Mouse (Mus musculus): ENCODE results near the gene Hba-a1. TPM values are rescaled to one million over a fixed set of nuclear protein-coding genes. Genes with fewer than 3 reads are reported as not detected.
A peak's percentile ranks its signal among the peaks of the same experiment; 100 is the strongest.
"Not testable (repeated sequence)": the region's sequence is repeated elsewhere in the genome, so short reads cannot be mapped to it uniquely, and the experiment has no call there.

Hba-a1 gene
- total RNA-seq, 1 experiment from 2014 or later: 14.3 TPM

DNA sequence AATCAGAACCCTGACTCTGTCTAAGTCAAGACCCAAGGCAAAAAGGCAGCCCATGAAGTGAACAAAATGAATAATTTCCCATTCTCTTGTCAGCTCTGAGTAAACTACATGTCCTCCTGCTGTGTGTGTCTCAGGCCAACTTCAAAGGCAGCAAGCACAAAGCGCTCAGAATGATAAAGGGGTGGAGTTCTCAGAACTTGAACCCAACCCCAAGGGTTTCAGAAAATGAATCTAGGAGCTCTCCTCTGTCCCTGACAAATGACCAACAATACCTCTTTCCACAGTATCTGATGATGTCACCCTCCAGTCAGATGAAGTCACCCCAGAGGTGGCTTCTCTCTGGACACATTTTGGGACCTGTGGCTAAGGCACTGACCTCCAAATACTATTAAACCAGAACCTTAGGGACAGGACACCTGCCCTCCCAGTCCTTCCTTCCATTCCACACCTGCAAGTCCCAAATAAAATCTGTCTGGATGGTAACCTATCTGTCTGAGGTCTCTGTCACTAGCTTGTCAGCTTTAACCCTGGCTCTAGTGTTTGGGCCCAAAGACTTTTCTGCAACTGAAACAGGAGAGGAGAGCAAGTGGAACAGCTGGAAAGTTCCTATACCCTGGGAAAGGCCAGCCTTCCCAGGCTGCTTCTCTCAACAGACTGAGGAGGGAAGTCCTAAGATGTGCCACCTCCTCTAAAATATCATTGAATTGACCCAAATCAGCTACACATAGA is 1.7 kb upstream of the Hba-a1 start:
- ATAC-seq (replicated peaks in 1 of 2; ENCODE audit: insufficient read depth in 1 of 2, low FRiP score in 2 of 2, low TSS enrichment in 1 of 2, low read depth in 1 of 2, poor library complexity in 2 of 2, severe bottlenecking in 2 of 2): no peak

- not testable (repeated sequence) for ATAC-seq (replicated peaks in 1 of 2; ENCODE audit: insufficient read depth in 1 of 2, low FRiP score in 2 of 2, low TSS enrichment in 1 of 2, low read depth in 1 of 2, poor library complexity in 2 of 2, severe bottlenecking in 2 of 2)
Measured at GRCm38 (mm10) chr11:32284582-32284981, 1.3 kb downstream of the Hba-a1 start.

GRCm38 (mm10) chr11:32285031-32285775 is 1.9 kb downstream of the Hba-a1 start:
- ATAC-seq (replicated peaks in 1 of 2; ENCODE audit: insufficient read depth in 1 of 2, low FRiP score in 2 of 2, low TSS enrichment in 1 of 2, low read depth in 1 of 2, poor library complexity in 2 of 2, severe bottlenecking in 2 of 2): no peak

DNA sequence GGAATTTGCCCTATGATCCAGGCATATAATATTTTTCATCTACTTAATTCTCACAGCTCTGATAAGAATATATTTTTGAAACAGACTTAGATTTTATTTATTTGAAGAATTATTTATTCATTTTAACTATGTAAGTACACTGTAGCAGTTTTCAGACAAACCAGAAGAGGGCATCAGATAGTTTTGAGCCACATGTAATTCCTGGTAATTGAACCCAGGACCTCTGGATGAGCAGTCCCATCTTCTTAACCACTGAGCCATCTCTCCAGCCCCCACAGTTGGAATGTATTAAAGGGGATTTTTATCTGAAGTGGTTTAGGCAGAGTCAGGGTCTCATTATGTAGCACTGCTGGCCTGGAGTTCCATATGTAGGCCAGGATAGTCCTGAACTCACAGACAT is 2.6 kb downstream of the Hba-a1 start:
- not testable (repeated sequence) for ATAC-seq (replicated peaks in 1 of 2; ENCODE audit: insufficient read depth in 1 of 2, low FRiP score in 2 of 2, low TSS enrichment in 1 of 2, low read depth in 1 of 2, poor library complexity in 2 of 2, severe bottlenecking in 2 of 2)

- peak; percentile 72 to 78 for ATAC-seq (replicated peaks in 1 of 2; ENCODE audit: insufficient read depth in 1 of 2, low FRiP score in 2 of 2, low TSS enrichment in 1 of 2, low read depth in 1 of 2, poor library complexity in 2 of 2, severe bottlenecking in 2 of 2)
Measured at GRCm38 (mm10) chr11:32286695-32287492, 3.6 kb downstream of the Hba-a1 start, which contains the start of gene Hbq1b. TSS of gene Hbq1b (plus strand) at chr11:32286965.

DNA sequence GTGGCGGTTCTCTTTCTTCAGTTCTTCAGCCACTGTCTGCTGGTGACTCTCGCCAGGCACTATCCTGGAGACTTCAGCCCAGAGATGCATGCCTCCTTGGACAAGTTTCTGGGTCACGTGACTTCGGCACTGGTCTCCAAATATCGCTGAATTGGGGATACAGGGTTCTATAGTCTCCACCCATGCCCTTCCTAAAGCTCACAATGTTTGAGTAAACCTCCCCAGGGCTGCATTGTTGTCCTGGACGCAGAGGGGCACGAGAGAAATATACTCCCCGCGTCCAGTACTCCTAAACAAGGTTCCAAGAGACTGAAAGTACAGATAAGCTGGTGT is 4.1 kb downstream of the Hba-a1 start:
- no peak for ATAC-seq (replicated peaks in 1 of 2; ENCODE audit: insufficient read depth in 1 of 2, low FRiP score in 2 of 2, low TSS enrichment in 1 of 2, low read depth in 1 of 2, poor library complexity in 2 of 2, severe bottlenecking in 2 of 2)

- ATAC-seq (replicated peaks in 1 of 2; ENCODE audit: insufficient read depth in 1 of 2, low FRiP score in 2 of 2, low TSS enrichment in 1 of 2, low read depth in 1 of 2, poor library complexity in 2 of 2, severe bottlenecking in 2 of 2): not testable (repeated sequence)
Measured at GRCm38 (mm10) chr11:32292819-32293218, 9.5 kb downstream of the Hba-a1 start.

- not testable (repeated sequence) for ATAC-seq (replicated peaks in 1 of 2; ENCODE audit: insufficient read depth in 1 of 2, low FRiP score in 2 of 2, low TSS enrichment in 1 of 2, low read depth in 1 of 2, poor library complexity in 2 of 2, severe bottlenecking in 2 of 2)
Measured at GRCm38 (mm10) chr11:32293479-32293878, 10.2 kb downstream of the Hba-a1 start.

DNA sequence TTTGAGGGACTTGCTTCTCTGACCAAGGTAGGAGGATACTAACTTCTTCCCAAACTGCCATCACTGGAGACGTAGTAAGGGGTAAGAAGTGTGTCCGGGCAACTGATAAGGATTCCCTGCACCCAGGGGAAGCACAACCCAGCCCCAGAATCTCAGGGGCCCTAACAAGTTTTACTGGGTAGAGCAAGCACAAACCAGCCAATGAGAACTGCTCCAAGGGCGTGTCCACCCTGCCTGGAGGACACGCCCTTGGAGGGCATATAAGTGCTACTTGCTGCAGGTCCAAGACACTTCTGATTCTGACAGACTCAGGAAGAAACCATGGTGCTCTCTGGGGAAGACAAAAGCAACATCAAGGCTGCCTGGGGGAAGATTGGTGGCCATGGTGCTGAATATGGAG is 12.9 kb downstream of the Hba-a1 start, which contains the start of gene Hba-a2:
TSS of gene Hba-a2 (plus strand) at position 287 of the 400 bp plus-strand sequence.
- ATAC-seq (replicated peaks in 1 of 2; ENCODE audit: insufficient read depth in 1 of 2, low FRiP score in 2 of 2, low TSS enrichment in 1 of 2, low read depth in 1 of 2, poor library complexity in 2 of 2, severe bottlenecking in 2 of 2): peak; percentile 25 to 29; a peak in 2 of 4 replicates

DNA sequence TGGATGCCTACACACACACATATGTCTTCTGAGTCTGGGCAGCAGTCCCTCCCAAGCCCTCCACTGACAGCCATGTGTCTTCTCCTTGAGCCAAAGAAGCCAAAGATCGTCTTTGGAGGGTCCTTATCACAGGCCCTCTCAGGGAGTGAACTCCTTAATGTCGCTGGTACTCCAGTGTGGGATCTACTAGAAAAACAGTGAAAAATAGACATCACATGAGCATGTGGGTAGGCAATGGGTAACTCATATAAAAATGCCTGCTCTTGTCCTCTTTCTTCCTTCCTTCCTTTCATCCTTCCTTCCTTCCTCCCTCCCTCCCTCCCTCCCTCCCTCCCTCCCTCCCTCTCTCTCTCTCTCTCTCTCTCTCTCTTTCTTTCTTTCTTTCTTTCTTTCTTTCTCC is 14.1 kb downstream of the Hba-a1 start:
- ATAC-seq (replicated peaks in 1 of 2; ENCODE audit: insufficient read depth in 1 of 2, low FRiP score in 2 of 2, low TSS enrichment in 1 of 2, low read depth in 1 of 2, poor library complexity in 2 of 2, severe bottlenecking in 2 of 2): not testable (repeated sequence)

DNA sequence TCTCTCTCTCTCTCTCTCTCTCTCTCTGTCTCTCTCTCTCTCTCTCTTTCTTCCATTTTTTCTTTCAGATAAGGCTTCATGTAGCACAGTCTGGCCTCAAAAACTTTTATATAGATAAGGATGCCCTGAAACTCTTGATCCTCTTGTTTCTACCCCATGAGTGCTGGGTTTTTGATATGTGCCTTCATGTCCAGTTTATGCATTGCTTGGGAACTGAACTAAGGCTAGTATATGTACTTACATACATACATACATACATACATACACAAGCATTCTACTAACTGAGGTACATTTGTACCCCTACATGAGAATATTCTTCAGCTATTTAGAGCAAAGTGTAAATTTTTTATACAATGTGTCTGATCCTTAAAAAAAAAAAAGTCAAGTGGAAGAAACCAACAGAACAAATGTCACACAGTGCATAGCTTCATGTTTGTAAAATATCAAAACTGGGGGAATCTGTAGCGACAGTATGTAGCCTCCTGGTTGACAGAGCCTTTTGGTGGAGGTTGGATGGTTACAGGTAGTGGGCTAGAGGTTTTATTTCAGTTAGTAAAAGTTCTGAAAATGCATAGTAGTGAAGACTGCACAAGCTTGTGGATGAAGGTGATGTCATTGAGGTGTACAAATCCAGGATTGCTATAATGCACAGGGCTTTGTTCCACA is 14.7 kb downstream of the Hba-a1 start:
- ATAC-seq (replicated peaks in 1 of 2; ENCODE audit: insufficient read depth in 1 of 2, low FRiP score in 2 of 2, low TSS enrichment in 1 of 2, low read depth in 1 of 2, poor library complexity in 2 of 2, severe bottlenecking in 2 of 2): no peak

DNA sequence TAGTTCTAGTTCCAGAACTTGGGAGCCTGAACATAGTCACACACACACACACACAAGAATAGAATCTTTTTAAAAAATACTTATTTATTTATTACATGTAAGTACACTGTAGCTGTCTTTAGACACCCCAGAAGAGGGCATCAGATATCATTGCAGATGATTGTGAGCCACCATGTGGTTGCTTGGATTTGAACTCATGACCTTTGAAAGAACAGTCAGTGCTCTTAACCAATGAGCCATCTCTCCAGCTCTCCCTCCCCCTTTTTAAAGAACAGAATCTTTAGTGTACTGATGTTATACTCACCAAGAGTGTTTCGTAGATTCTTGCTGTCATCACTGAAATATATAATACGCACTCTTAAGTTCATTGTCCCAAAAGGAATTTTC is 15.2 kb downstream of the Hba-a1 start:
- no peak for ATAC-seq (replicated peaks in 1 of 2; ENCODE audit: insufficient read depth in 1 of 2, low FRiP score in 2 of 2, low TSS enrichment in 1 of 2, low read depth in 1 of 2, poor library complexity in 2 of 2, severe bottlenecking in 2 of 2)

GRCm38 (mm10) chr11:32299865-32300264 is 16.6 kb downstream of the Hba-a1 start, which contains the start of gene Hbq1a:
TSS of gene Hbq1a (plus strand) at chr11:32300069.
- peak; percentile 61 to 76 for ATAC-seq (replicated peaks in 1 of 2; ENCODE audit: insufficient read depth in 1 of 2, low FRiP score in 2 of 2, low TSS enrichment in 1 of 2, low read depth in 1 of 2, poor library complexity in 2 of 2, severe bottlenecking in 2 of 2)

DNA sequence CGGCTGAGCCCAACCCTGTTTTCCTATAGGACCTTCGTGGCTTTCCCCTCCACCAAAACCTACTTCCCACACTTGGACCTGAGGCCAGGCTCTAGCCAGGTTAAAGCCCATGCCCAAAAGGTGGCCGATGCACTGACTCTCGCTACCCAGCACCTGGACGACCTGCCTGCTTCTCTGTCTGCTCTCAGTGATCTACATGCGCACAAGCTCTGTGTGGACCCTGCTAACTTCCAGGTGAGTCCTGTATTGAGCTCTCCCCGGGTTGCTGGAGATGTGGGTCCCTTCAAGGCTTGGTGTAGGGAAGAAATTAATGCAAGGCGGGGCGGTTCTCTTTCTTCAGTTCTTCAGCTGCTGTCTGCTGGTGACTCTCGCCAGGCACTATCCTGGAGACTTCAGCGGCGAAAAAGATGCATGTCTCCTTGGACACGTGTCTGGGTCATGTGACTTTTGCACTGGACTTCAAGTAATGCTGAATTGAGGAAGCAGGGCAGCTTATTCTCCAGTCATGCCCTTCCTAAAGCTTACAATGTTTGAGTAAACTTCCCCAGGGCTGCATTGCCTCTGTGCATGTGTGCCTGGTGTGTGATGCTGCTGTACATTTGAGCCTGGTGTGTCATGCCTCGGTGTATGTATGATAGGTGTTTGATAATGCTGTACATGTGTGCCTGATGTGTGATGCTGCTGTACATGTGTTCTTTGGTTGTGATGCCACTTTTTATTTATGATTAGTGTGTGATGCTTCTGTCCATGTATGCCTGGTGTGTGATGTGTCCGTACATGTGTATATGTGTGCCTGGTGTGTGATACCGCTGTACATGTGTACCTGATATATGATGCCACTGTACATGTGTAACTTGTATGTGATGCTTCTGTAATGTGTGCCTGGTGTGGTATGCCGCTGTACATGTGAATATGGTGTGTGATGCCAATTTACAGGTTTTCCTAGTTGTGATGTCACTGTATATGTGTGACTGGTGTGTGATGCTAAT is 17.3 kb downstream of the Hba-a1 start:
- peak; percentile 20 to 23 for ATAC-seq (replicated peaks in 1 of 2; ENCODE audit: insufficient read depth in 1 of 2, low FRiP score in 2 of 2, low TSS enrichment in 1 of 2, low read depth in 1 of 2, poor library complexity in 2 of 2, severe bottlenecking in 2 of 2)

DNA sequence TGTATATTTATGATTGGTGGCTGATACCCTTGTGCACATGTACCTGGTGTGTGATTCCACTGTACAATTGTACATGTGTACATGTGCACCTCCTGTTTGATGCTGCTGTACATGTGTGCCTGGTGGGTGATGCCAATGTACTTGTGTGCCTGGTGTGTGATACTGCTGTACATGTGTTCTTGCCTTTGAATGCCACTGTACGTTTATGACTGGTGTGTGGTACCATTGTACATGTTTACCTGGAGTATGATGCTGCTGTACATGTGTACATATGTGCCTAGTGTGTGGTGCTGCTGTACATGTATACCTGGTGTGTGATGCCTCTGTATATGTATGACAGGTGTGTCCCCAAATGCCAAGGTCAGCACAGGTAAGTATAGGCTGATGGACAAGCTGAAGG is 18.2 kb downstream of the Hba-a1 start:
- no peak for ATAC-seq (replicated peaks in 1 of 2; ENCODE audit: insufficient read depth in 1 of 2, low FRiP score in 2 of 2, low TSS enrichment in 1 of 2, low read depth in 1 of 2, poor library complexity in 2 of 2, severe bottlenecking in 2 of 2)

DNA sequence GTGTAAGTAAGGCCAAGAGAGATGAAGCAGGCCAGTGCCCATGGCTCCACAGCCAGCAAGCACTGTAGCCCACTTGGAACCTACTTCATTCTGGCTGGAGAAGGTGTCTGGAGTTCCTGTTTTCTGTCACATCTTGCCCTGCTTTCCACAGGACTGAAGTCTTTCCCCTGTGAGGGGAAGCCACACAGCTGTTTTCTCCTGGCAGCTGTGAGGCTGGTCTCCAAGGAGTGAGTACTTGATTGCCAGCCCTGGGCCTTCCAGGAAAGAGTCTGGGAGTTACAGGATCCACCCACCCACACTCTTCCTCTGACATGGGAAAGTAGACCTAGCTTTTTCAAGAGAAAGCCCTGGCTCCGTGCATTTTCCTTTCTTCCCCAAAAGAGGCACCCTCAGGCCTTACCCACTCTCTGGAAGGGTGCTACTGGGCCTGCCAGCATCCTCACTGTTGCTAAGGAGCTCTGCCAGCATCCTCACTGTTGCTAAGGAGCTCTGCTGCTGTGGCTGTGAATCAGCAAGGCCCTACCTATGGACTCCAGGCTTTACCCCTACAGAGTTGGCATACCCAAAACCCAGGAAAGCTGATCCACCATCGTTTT is 19.6 kb downstream of the Hba-a1 start:
- ATAC-seq (replicated peaks in 1 of 2; ENCODE audit: insufficient read depth in 1 of 2, low FRiP score in 2 of 2, low TSS enrichment in 1 of 2, low read depth in 1 of 2, poor library complexity in 2 of 2, severe bottlenecking in 2 of 2): no peak
